Mouse (Mus musculus): ENCODE data around the gene Taf3. TPM values are rescaled to one million over a fixed set of nuclear protein-coding genes. Genes with fewer than 3 reads are reported as not detected.

The Taf3 gene
- total and polyA plus RNA-seq, 3 experiments, result 8.3 to 20.9 TPM; not detected in 1

DNA sequence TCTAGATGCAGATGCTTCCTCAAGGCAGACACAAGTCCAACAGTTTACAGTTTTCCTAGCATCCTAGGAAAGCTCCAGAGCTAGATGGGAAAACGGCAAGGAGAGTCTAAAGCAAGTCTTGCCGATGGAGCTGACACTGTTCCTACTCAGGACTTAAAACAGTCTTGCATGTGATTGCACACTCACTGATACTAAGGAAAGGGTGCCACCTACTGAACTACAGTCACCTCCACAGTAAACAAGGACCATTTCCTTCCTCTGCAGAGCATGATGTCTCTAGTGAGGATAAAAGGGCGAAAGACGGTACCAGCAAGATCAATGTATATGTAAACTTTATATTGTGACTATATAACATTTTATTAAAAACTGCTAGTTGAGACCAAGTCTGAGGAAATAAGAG is 14.7 kb downstream of the Taf3 start:
- Histone ChIP-seq H3K36me3 (ENCODE audit: control insufficient read depth in 1 of 2, insufficient read depth in 2 of 2, low read length in 2 of 2) (peaks cover 8 to 14% of the 10 kb centered on the region in 2 experiments), H3K27me3 (ENCODE audit: control insufficient read depth in 1 of 2, insufficient read depth in 2 of 2, low read length in 2 of 2) (no peaks in the 10 kb centered on the region), H3K79me2 (ENCODE audit: control insufficient read depth, insufficient read depth, low read length, poor library complexity) (peaks cover 18% of the 10 kb centered on the region), H3K27ac (ENCODE audit: control insufficient read depth, low read depth, low read length) (no peak overlapping the region), H3K4me3 (ENCODE audit: control insufficient read depth in 1 of 2, insufficient read depth in 1 of 2, low read depth in 2 of 2, low read length in 2 of 2) (no peak overlapping the region), H3K9me3 (replicated peaks; ENCODE audit: insufficient read depth, low read length) (no peaks in the 10 kb centered on the region), H3K9ac (ENCODE audit: control insufficient read depth, low read depth, low read length, poor library complexity, severe bottlenecking) (no peak overlapping the region), H3K4me1 (ENCODE audit: control insufficient read depth in 1 of 2, insufficient read depth in 2 of 2, low read length in 2 of 2) (peaks cover 3 to 12% of the 10 kb centered on the region in 2 experiments)
- TF ChIP-seq RAD21 (IDR thresholded peaks at IDR 0.05; ENCODE audit: low read depth, low read length) (peak; percentile 31), CTCF (IDR thresholded peaks at IDR 0.05 in 2 of 3, conservative IDR thresholded peaks at IDR 0.05 in 1 of 3; ENCODE audit: control insufficient read depth in 1 of 3, insufficient read depth in 1 of 3, low read depth in 2 of 3, low read length in 3 of 3, poor library complexity in 1 of 3, severe bottlenecking in 1 of 3) (peak in 1 of 3 experiments; percentile 34; a peak in 2 of 6 replicates), RCOR1 (IDR thresholded peaks at IDR 0.05; ENCODE audit: low read depth, low read length) (no peak), SMC3 (IDR thresholded peaks at IDR 0.05; ENCODE audit: low read depth, low read length) (peak; percentile 30)
- peak; percentile 33 for DNase-seq (ENCODE audit: low read depth, low spot score)

DNA sequence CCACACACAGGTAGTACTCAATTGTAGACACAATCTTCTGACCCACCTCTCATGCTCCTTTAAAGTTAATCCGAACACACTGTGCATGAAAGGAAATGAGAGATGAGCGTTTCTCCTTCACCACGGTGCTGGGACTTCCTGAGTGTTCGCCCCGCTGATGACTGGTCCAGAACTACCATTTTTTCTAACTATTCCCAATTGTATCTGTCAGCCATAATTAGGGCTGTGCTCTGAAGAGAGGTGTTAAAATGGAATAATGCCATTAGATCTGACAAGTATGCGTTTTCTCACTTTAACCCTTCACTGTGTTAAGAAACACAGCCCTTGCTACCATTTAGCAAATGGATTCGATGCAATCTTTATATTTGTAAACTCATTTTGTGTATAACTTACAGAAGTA is 18.6 kb downstream of the Taf3 start:
- TF ChIP-seq JUND (IDR thresholded peaks at IDR 0.05; ENCODE audit: low read depth, low read length) (no peak), ZC3H11A (IDR thresholded peaks at IDR 0.05; ENCODE audit: low read depth, low read length) (no peak), USF1 (IDR thresholded peaks at IDR 0.05; ENCODE audit: low read depth, low read length) (no peak), E2F4 (IDR thresholded peaks at IDR 0.05; ENCODE audit: borderline replicate concordance, low read depth, low read length) (no peak), EP300 (IDR thresholded peaks at IDR 0.05; ENCODE audit: low read depth in 1 of 2, low read length in 2 of 2) (no peak)
- DNase-seq (ENCODE audit: low read depth, low spot score), result no peak

DNA sequence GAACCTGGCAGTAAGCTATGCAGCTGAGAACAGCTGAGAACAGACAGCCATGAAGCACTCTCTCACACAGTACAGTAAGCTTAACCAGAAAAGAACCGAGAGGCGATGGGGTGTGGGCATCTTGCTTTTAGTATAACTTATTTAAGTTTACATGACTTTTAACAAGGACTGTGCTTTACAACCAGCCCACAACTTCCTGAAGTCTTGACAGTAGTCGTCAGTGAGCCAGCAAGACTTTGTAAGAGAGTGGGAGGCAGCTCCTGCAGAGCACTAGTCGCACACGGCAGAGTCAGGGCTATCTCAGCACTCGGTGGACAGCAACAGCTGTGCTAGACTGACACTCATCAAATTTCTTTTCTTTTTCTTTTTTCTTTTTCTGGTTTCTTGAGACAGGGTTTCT is 24.1 kb downstream of the Taf3 start:
- peaks cover 5% of the 10 kb centered on the region in 2 experiments; a peak in 3 of 4 replicates for H3K4me1 ChIP-seq (ENCODE audit: control insufficient read depth in 1 of 2, insufficient read depth in 2 of 2, low read length in 2 of 2)
- peaks cover 2 to 6% of the 10 kb centered on the region in 2 experiments; a peak in 3 of 4 replicates for H3K36me3 ChIP-seq (ENCODE audit: control insufficient read depth in 1 of 2, insufficient read depth in 2 of 2, low read length in 2 of 2)
- H3K9ac ChIP-seq (ENCODE audit: control insufficient read depth, low read depth, low read length, poor library complexity, severe bottlenecking), result no peak overlapping the region
- no peak overlapping the region for H3K4me3 ChIP-seq (ENCODE audit: control insufficient read depth in 1 of 2, insufficient read depth in 1 of 2, low read depth in 2 of 2, low read length in 2 of 2)
- peaks cover 11% of the 10 kb centered on the region for H3K79me2 ChIP-seq (ENCODE audit: control insufficient read depth, insufficient read depth, low read length, poor library complexity)
- no peak for DNase-seq (ENCODE audit: low read depth, low spot score)
- no peaks in the 10 kb centered on the region for H3K9me3 ChIP-seq (replicated peaks; ENCODE audit: insufficient read depth, low read length)
- H3K27ac ChIP-seq (ENCODE audit: control insufficient read depth, low read depth, low read length), result no peak overlapping the region
- H3K27me3 ChIP-seq (ENCODE audit: control insufficient read depth in 1 of 2, insufficient read depth in 2 of 2, low read length in 2 of 2), result no peaks in the 10 kb centered on the region
- TF ChIP-seq USF1 (IDR thresholded peaks at IDR 0.05; ENCODE audit: low read depth, low read length) (no peak), JUND (IDR thresholded peaks at IDR 0.05; ENCODE audit: low read depth, low read length) (no peak), TCF12 (IDR thresholded peaks at IDR 0.05; ENCODE audit: low read depth, low read length) (no peak), USF2 (IDR thresholded peaks at IDR 0.05; ENCODE audit: borderline replicate concordance in 1 of 2, insufficient read depth in 1 of 2, low read depth in 1 of 2, low read length in 2 of 2) (no peak), GATA1 (IDR thresholded peaks at IDR 0.05; ENCODE audit: low read depth, low read length) (no peak), MAZ (IDR thresholded peaks at IDR 0.05; ENCODE audit: low read depth, low read length) (no peak), ZKSCAN1 (IDR thresholded peaks at IDR 0.05; ENCODE audit: low read depth, low read length) (no peak), MAFK (IDR thresholded peaks at IDR 0.05; ENCODE audit: borderline replicate concordance, low read depth, low read length) (no peak), KAT2A (conservative IDR thresholded peaks at IDR 0.05; ENCODE audit: low read depth, low read length) (no peak), TAL1 (IDR thresholded peaks at IDR 0.05; ENCODE audit: low read length) (no peak), ETS1 (IDR thresholded peaks at IDR 0.05; ENCODE audit: low read depth, low read length) (no peak), ZNF384 (IDR thresholded peaks at IDR 0.05; ENCODE audit: low read depth, low read length) (no peak), RCOR1 (IDR thresholded peaks at IDR 0.05; ENCODE audit: low read depth, low read length) (no peak), NRF1 (IDR thresholded peaks at IDR 0.05; ENCODE audit: insufficient read depth, low read depth, low read length, poor library complexity, severe bottlenecking) (no peak), MXI1 (IDR thresholded peaks at IDR 0.05; ENCODE audit: low read depth, low read length) (no peak), MEF2A (IDR thresholded peaks at IDR 0.05; ENCODE audit: extremely low read depth, insufficient replicate concordance, low read depth, low read length, poor library complexity, severe bottlenecking) (no peak), POLR2A (IDR thresholded peaks at IDR 0.05; ENCODE audit: control insufficient read depth in 1 of 2, insufficient read depth in 1 of 2, low read depth in 1 of 2, low read length in 2 of 2, poor library complexity in 1 of 2) (no peak), MAX (IDR thresholded peaks at IDR 0.05; ENCODE audit: low read length) (no peak)

More for the DNA sequence above, 18.6 kb downstream of the Taf3 start:
- Histone ChIP-seq H3K4me1 (ENCODE audit: control insufficient read depth in 1 of 2, insufficient read depth in 2 of 2, low read length in 2 of 2) (peaks cover 5 to 11% of the 10 kb centered on the region in 2 experiments), H3K9me3 (replicated peaks; ENCODE audit: insufficient read depth, low read length) (no peaks in the 10 kb centered on the region), H3K27ac (ENCODE audit: control insufficient read depth, low read depth, low read length) (no peak overlapping the region), H3K4me3 (ENCODE audit: control insufficient read depth in 1 of 2, insufficient read depth in 1 of 2, low read depth in 2 of 2, low read length in 2 of 2) (no peak overlapping the region), H3K27me3 (ENCODE audit: control insufficient read depth in 1 of 2, insufficient read depth in 2 of 2, low read length in 2 of 2) (no peaks in the 10 kb centered on the region), H3K36me3 (ENCODE audit: control insufficient read depth in 1 of 2, insufficient read depth in 2 of 2, low read length in 2 of 2) (peaks cover 6 to 13% of the 10 kb centered on the region in 2 experiments), H3K79me2 (ENCODE audit: control insufficient read depth, insufficient read depth, low read length, poor library complexity) (peaks cover 15% of the 10 kb centered on the region), H3K9ac (ENCODE audit: control insufficient read depth, low read depth, low read length, poor library complexity, severe bottlenecking) (no peak overlapping the region)

All from MEL (cell line).